Mouse (Mus musculus) ES-E14 (cell line): Measurements from ENCODE around the gene Pisd. TPM values are rescaled to one million over a fixed set of nuclear protein-coding genes. Genes with fewer than 3 reads are reported as not detected.

Source experiments
- DNase-seq: peaks from one replicate; pipeline ENCODE4 v3.0.0-alpha.2; 2013; ENCODE audit warnings: low read depth, low spot score
- H3K27ac ChIP-seq: 2 replicates; pipeline ENCODE4 v1.5.1; 2012; ENCODE audit warnings: low read depth, mild to moderate bottlenecking, low read length, moderate library complexity, mixed read lengths; ENCODE audit not compliant: poor library complexity, insufficient read depth, severe bottlenecking
- H3K36me3 ChIP-seq: 2 replicates; pipeline ENCODE4 v1.6.1; 2012; ENCODE audit warnings: mild to moderate bottlenecking, low read length, moderate library complexity, mixed read lengths; ENCODE audit not compliant: control insufficient read depth, poor library complexity, insufficient read depth, severe bottlenecking
- H3K4me1 ChIP-seq, 2 experiments: fragments of 150-350 bp in 1 of 2; sonication (generic) in 1 of 2; 2 replicates each; pipeline ENCODE4 v1.6.1; 2012; ENCODE audit warnings: low read length in 2 of 2, mild to moderate bottlenecking in 1 of 2, mixed read lengths in 1 of 2; ENCODE audit not compliant: control insufficient read depth in 2 of 2, insufficient read depth in 2 of 2, poor library complexity in 1 of 2
- H3K4me3 ChIP-seq, 2 experiments: fragments of 150-350 bp in 1 of 2; sonication (generic) in 1 of 2; 2 replicates each; pipeline ENCODE4 v1.5.1; 2012; ENCODE audit warnings: low read length in 2 of 2, low read depth in 1 of 2, mild to moderate bottlenecking in 1 of 2, mixed read lengths in 1 of 2; ENCODE audit not compliant: insufficient read depth in 1 of 2, poor library complexity in 1 of 2, severe bottlenecking in 1 of 2
- H3K9ac ChIP-seq: 2 replicates; pipeline ENCODE4 v1.6.1; 2012; ENCODE audit warnings: low read depth, mild to moderate bottlenecking, low read length, mixed read lengths; ENCODE audit not compliant: poor library complexity, insufficient read depth, severe bottlenecking
- H3K9me3 ChIP-seq: fragments of 150-350 bp; sonication (generic); 2 replicates; pipeline ENCODE4 v1.6.1; 2012; ENCODE audit warnings: low read depth, mild to moderate bottlenecking, low read length; ENCODE audit not compliant: control insufficient read depth, insufficient read depth
- CHD2 ChIP-seq: IDR thresholded peaks from 2 replicates; pipeline ENCODE4 v1.6.1; 2014; ENCODE audit warnings: mild to moderate bottlenecking, low read depth, low read length, inconsistent platforms
- HCFC1 ChIP-seq: IDR thresholded peaks from 2 replicates; pipeline ENCODE4 v1.6.1; 2012; ENCODE audit warnings: low read length, inconsistent platforms, borderline replicate concordance; ENCODE audit not compliant: insufficient read depth
- MAFK ChIP-seq: IDR thresholded peaks from 2 replicates; pipeline ENCODE4 v1.6.1; 2014; ENCODE audit warnings: mild to moderate bottlenecking, low read depth, low read length, inconsistent platforms; ENCODE audit not compliant: insufficient read depth
- ZC3H11A ChIP-seq: IDR thresholded peaks from 2 replicates; pipeline ENCODE4 v1.6.1; 2012; ENCODE audit warnings: low read depth, mild to moderate bottlenecking, inconsistent platforms, low read length, borderline replicate concordance
- ZNF384 ChIP-seq: IDR thresholded peaks from 2 replicates; pipeline ENCODE4 v1.6.1; 2012; ENCODE audit warnings: low read depth, low read length, inconsistent platforms
- in situ Hi-C, 2 experiments: fragments of 600-800 bp; cut with MboI; formaldehyde crosslinking; loops; one replicate each; pipeline ENCODE4 v1.15.1; 2025; ENCODE audit warnings: low sequenced_read_pairs in 2 of 2, inconsistent platforms in 1 of 2; ENCODE audit not compliant: unreplicated experiment in 2 of 2
- total RNA-seq: library from RNA; depleted of rRNA; stranded (reverse); fragments of 300-350 nt; gene quantifications from 2 replicates; pipeline ENCODE4 v1.2.3, GENCODE M21; 2012; rRNA removed

The Pisd gene
- total RNA-seq, 1 experiment, result 75.4 TPM

DNA sequence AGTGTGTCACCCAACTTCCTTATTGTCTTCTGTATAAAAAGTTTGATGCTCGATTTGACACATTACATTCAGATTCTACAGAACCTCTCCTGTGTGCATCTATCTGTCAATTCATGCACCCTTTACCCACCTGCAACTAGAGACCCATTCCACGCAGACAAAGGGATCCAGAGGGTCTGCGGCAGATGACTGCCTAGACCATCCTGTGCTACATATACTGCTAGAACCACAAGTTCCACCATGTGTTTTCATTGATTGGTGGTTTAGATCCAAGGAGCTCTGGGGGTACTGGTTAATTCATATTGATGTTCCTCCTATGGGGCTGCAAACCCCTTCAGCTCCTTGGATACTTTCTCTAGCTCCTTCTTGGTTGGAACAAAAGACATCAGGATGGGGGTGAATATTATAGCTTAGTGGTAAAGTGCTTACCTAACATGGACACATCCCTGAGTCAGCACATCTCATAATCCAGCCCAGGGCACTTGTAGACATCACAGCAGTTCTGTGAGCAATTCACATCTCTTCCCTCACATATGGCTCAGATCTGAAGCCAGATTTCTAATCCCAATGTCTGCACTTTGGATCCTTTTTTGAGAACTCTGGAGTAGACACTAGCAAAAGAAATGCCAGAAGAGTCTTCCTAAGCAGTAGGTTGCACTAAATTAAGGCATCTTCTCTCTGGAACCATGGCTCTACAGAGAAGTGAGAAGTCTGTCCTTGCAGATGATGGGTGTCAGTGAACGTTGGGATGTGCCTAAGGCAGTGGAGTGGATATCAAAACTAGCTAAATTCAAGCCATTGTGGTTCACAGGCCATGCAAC is 73.0 kb downstream of the Pisd start:
- Histone ChIP-seq H3K27ac (no peak overlapping the region), H3K9ac (no peak overlapping the region), H3K36me3 (no peaks in the 10 kb centered on the region), H3K4me1 (no peaks in the 10 kb centered on the region), H3K4me3 (no peak overlapping the region), H3K9me3 (no peaks in the 10 kb centered on the region)
- peak; percentile 35 for DNase-seq
- TF ChIP-seq HCFC1 (0 out of 2 replicates have a peak, but pooled peaks have one; percentile 40), CHD2 (no peak), MAFK (peak; percentile 95)
- in situ Hi-C loops, result no loop called here

- Histone ChIP-seq H3K27ac (peak overlapping the region; percentile 71), H3K36me3 (no peaks in the 10 kb centered on the region), H3K4me3 (no peak overlapping the region), H3K9me3 (no peaks in the 10 kb centered on the region), H3K4me1 (no peaks in the 10 kb centered on the region), H3K9ac (no peak overlapping the region)
- DNase-seq, result no peak
- TF ChIP-seq MAFK (no peak), ZC3H11A (no peak), ZNF384 (no peak), HCFC1 (no peak), CHD2 (no peak)
- in situ Hi-C loops, result no loop called here
Observed at GRCm38 (mm10) chr5:32711485-32711884, 74.0 kb downstream of the Pisd start.

DNA sequence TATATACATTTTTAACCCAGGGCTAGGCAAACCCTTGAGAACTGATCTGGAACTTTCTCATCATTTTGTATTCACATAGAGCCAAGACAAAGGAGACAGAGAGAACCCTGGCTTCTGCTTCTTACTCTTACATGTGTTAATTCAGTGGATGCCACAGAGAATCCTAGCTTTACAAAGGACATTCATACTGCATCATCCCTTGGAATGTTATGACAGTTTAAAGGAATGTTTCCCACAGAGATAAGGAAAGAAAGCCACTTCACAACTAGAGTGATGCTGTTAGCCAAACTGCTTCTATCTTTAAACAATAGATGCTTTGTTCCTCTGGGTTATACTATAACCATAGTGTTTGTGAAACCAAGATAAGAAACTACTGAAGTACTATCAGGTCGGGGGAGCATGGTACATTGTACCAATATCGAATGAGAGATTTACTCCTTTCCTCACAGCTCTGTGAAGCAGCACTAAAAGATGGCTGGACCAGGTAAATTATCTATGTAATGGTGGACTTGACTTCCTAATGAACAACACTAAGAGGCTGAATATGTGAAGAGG is 79.1 kb downstream of the Pisd start:
- no peaks in the 10 kb centered on the region for H3K9me3 ChIP-seq
- H3K27ac ChIP-seq, result no peak overlapping the region
- DNase-seq, result no peak
- TF ChIP-seq CHD2 (no peak), ZC3H11A (no peak), ZNF384 (no peak), HCFC1 (no peak), MAFK (no peak)
- H3K4me1 ChIP-seq, result no peaks in the 10 kb centered on the region
- no peak overlapping the region for H3K9ac ChIP-seq
- no peak overlapping the region for H3K4me3 ChIP-seq
- in situ Hi-C loops, result no loop called here
- H3K36me3 ChIP-seq, result no peaks in the 10 kb centered on the region

DNA sequence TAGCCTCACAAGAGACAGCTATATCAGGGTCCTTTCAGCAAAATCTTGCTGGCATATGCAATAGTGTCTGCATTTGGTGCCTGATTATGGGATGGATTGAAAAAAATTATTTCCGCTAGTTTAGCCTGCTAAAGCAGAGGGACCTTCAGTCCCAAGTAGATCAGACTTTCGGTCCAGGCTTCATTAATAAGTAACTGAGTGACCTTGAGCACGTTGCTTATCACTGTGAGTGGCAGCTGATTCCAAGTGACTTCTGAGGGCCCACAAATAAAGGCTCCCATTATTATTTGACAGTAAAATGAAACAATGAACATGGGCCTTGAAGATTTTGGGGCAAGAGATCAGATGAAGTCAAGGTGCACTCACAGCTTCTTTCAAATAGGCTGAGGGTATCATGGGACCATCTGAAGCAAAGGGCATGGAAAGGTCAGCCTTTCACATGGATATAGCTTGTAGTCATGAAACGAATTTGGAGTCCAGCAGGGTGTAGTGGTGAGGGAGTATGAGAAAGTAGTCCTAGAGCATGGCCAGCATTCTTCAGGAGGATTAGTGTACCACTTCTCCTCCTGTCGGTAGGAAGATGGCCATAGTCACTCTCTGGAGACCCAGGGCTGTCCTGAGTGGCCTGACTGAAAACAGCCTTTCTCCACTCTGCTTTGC is 88.1 kb downstream of the Pisd start:
- no peaks in the 10 kb centered on the region for H3K36me3 ChIP-seq
- no peaks in the 10 kb centered on the region for H3K9me3 ChIP-seq
- no peak overlapping the region for H3K9ac ChIP-seq
- H3K4me3 ChIP-seq, result no peak overlapping the region
- in situ Hi-C loops, result no loop called here
- H3K27ac ChIP-seq, result no peak overlapping the region
- TF ChIP-seq ZNF384 (no peak), ZC3H11A (no peak), MAFK (no peak), HCFC1 (no peak), CHD2 (no peak)
- DNase-seq, result no peak
- H3K4me1 ChIP-seq, result no peaks in the 10 kb centered on the region

GRCm38 (mm10) chr5:32693411-32693810 is 92.0 kb downstream of the Pisd start:
- Histone ChIP-seq H3K4me1 (no peaks in the 10 kb centered on the region), H3K27ac (no peak overlapping the region), H3K4me3 (no peak overlapping the region), H3K9ac (no peak overlapping the region), H3K9me3 (no peaks in the 10 kb centered on the region), H3K36me3 (no peaks in the 10 kb centered on the region)
- no peak for DNase-seq
- TF ChIP-seq HCFC1 (no peak), ZNF384 (no peak), MAFK (peak; percentile 62; the same call in 1 of the 2 replicates), CHD2 (no peak)
- in situ Hi-C loops, result no loop called here

Other genes with a start within 250 kb of the Pisd start
- 84.7 and 91.3 TPM in 2 replicates for gene Yes1, start 174.5 kb downstream of the Pisd start, total RNA-seq
- 2.9 TPM in 1 of 2 replicates, not detected in the other for gene Gm20671, start 41.5 kb upstream of the Pisd start, total RNA-seq
- 21.9 and 23.1 TPM in 2 replicates for gene Prr14l, start 68.6 kb upstream of the Pisd start, total RNA-seq
- 27.2 and 27.5 TPM in 2 replicates for gene Depdc5, start 78.1 kb upstream of the Pisd start, total RNA-seq
- gene Ywhah, start 233.2 kb upstream of the Pisd start, total RNA-seq, result 59.4 and 99.0 TPM in 2 replicates